Comparison of ENCODE assay signal across 14 mouse cellular contexts in genomic region chr9:109051651-109052489, GRCm38 (mm10). TPM values are rescaled to one million over a fixed set of nuclear protein-coding genes. Genes with fewer than 3 reads are reported as not detected.
DNase-seq lines count a peak whose midpoint lies in the region; ATAC-seq lines count a peak whose summit lies in the region.
"Had no signal": no experiment of that assay in that cellular context is flagged by ENCODE, and none has a peak within 500 bp of the region (broad histone marks: within the 10 kb centered on the region; RNA-seq: fewer than 3 reads in every experiment).

No protein-coding gene starts in this region.

- no peak overlapping the region for H3K4me2 ChIP-seq in forebrain, embryonic 15.5 days (replicated peaks)
- H3K4me2 ChIP-seq: embryonic facial prominence, embryonic 13.5 days; stomach, embryonic 15.5 days had no signal

- no peak for ATAC-seq in forebrain, embryonic 15.5 days (replicated peaks)
- ATAC-seq: forebrain, embryonic 16.5 days; intestine, embryonic 16.5 days had no signal

- no peaks in the 10 kb centered on the region for H3K9me3 ChIP-seq in forebrain, embryonic 15.5 days
- H3K9me3 ChIP-seq: embryonic facial prominence, embryonic 13.5 days; stomach, embryonic 15.5 days had no signal

- peaks cover 6% of the 10 kb centered on the region for H3K36me3 ChIP-seq in forebrain, embryonic 15.5 days

- H3K9ac ChIP-seq in forebrain, embryonic 15.5 days (replicated peaks): no peak overlapping the region
- H3K9ac ChIP-seq: embryonic facial prominence, embryonic 13.5 days; liver, embryonic 14.5 days; stomach, embryonic 15.5 days had no signal

- H3K4me1 ChIP-seq in forebrain, embryonic 15.5 days: peaks cover 11% of the 10 kb centered on the region

- WGBS in forebrain, embryonic 15.5 days: 91% methylated on average over 10 of the region's 10 CpGs

- peak; percentile 92 for DNase-seq in heart, adult 11 months
- no peak for DNase-seq in heart, adult 8-10 months (ENCODE audit: low spot score)
- peak; percentile 76 for DNase-seq in A20 (ENCODE audit: low read depth, low spot score)
- peak; percentile 89 for DNase-seq in T-cell, adult 2 months (ENCODE audit: low spot score)
- DNase-seq in naive thymus-derived CD4-positive, alpha-beta T cell, adult 2 months (ENCODE audit: low read depth): peak; percentile 79
- no peak for DNase-seq in kidney, postnatal 25 days
- no peak for DNase-seq in layer of hippocampus, adult 9-11 months
- DNase-seq: cerebellum, adult 8-10 months had no signal

- H3K27ac ChIP-seq in forebrain, embryonic 15.5 days (replicated peaks): no peak overlapping the region
- H3K27ac ChIP-seq: liver, embryonic 14.5 days; stomach, embryonic 15.5 days had no signal

- H3K4me3 ChIP-seq in forebrain, embryonic 15.5 days: no peak overlapping the region
- H3K4me3 ChIP-seq: embryonic facial prominence, embryonic 13.5 days; stomach, embryonic 15.5 days had no signal

- no peaks in the 10 kb centered on the region for H3K27me3 ChIP-seq in forebrain, embryonic 15.5 days
- H3K27me3 ChIP-seq: embryonic facial prominence, embryonic 13.5 days; stomach, embryonic 15.5 days had no signal

RNA-seq across cellular contexts. Expression of gene Trex1, which starts 7.7 kb away (rescaled TPM):
- total RNA-seq in heart, adult 8-10 months (2022): 10 to 100 TPM; 16.3 to 19.2 (median 17.6) TPM
- polyA plus RNA-seq in forebrain, embryonic 15.5 days (2015; fragmentation: Nextera tagmentation; extraction: Ambion mirVana): 16.5 and 16.7 TPM in 2 replicates

RNA-seq across cellular contexts. Expression of gene Shisa5, which starts 13.5 kb away (rescaled TPM):
- total RNA-seq in heart, adult 8-10 months (2022): 10 to 100 TPM; 30.1 to 36.9 (median 33.7) TPM
- 48.0 and 49.0 TPM in 2 replicates for polyA plus RNA-seq in forebrain, embryonic 15.5 days (2015; fragmentation: Nextera tagmentation; extraction: Ambion mirVana)

RNA-seq across cellular contexts. Expression of gene Atrip, which starts 22.1 kb away (rescaled TPM):
- total RNA-seq in heart, adult 8-10 months (2022): 1 to 10 TPM; 8.1 to 9.4 (median 8.5) TPM
- 32.0 and 36.5 TPM in 2 replicates for polyA plus RNA-seq in forebrain, embryonic 15.5 days (2015; fragmentation: Nextera tagmentation; extraction: Ambion mirVana)

RNA-seq across cellular contexts. Expression of gene Ccdc51, which starts 30.4 kb away (rescaled TPM):
- total RNA-seq in heart, adult 8-10 months (2022): 10 to 100 TPM; 10.5 to 13.4 (median 12.7) TPM
- polyA plus RNA-seq in forebrain, embryonic 15.5 days (2015; fragmentation: Nextera tagmentation; extraction: Ambion mirVana): 17.3 and 18.4 TPM in 2 replicates

RNA-seq across cellular contexts. Expression of gene Tma7, which starts 30.5 kb away (rescaled TPM):
- 100 to 1,000 TPM; 220 to 257 (median 236) TPM for total RNA-seq in heart, adult 8-10 months (2022)
- 568 and 598 TPM in 2 replicates for polyA plus RNA-seq in forebrain, embryonic 15.5 days (2015; fragmentation: Nextera tagmentation; extraction: Ambion mirVana)

Comparison
In these comparisons a context has a peak if more than half of its experiments do, and no peak if none do; other contexts are left out.
1. DNase-seq: peak in heart, adult 11 months (single experiment), A20 (single experiment), T-cell, adult 2 months (single experiment) and naive thymus-derived CD4-positive, alpha-beta T cell, adult 2 months (single experiment); none in heart, adult 8-10 months (single experiment), kidney, postnatal 25 days (0 of 2) and layer of hippocampus, adult 9-11 months (single experiment).